Mouse (Mus musculus) cerebellum, adult 2 months (tissue): ENCODE results near the gene Gcg.

Source experiments
- CTCF ChIP-seq: fragments of 200-500 bp; IDR thresholded peaks from 2 replicates; pipeline ENCODE4 v1.5.1; 2011; ENCODE audit warnings: low read depth, mild to moderate bottlenecking, control low read depth, low read length, moderate library complexity, borderline replicate concordance; ENCODE audit not compliant: insufficient read depth
- POLR2A ChIP-seq: fragments of 200-500 bp; IDR thresholded peaks from 2 replicates; pipeline ENCODE4 v1.6.1; 2011; ENCODE audit warnings: low read length, control low read depth, borderline replicate concordance; ENCODE audit not compliant: insufficient read depth

GRCm38 (mm10) chr2:62458070-62458469 lies 25.4 kb downstream of the Gcg start:
- TF ChIP-seq CTCF (peak; percentile 41; the same call in 1 of the 2 replicates), POLR2A (no peak)
